Mouse (Mus musculus) heart, adult 18-20 months (tissue): ENCODE results near the gene Prkacb. TPM values are rescaled to one million over a fixed set of nuclear protein-coding genes. Genes with fewer than 3 reads are reported as not detected.

Experiments used
- total RNA-seq, 2 experiments: library from RNA; stranded (reverse); gene quantifications; 2 replicates each; pipeline ENCODE4 v1.2.3; 2021

Gene Prkacb
- total RNA-seq, 2 experiments from 2014 or later = 60.8 to 66.0 TPM

Other genes starting within 250 kb of the Prkacb start
- gene Uox, start 242.6 kb downstream of the Prkacb start, total RNA-seq = not detected
- not detected for gene Dnase2b, start 197.4 kb downstream of the Prkacb start, total RNA-seq
- gene 4930503B20Rik, start 161.7 kb downstream of the Prkacb start, total RNA-seq = not detected
- 1 to 10 TPM; 2.3 TPM for gene Samd13, start 127.4 kb downstream of the Prkacb start, total RNA-seq
- 1 to 10 TPM; 7.2 to 8.3 TPM for gene Ttll7, start 39.4 kb upstream of the Prkacb start, total RNA-seq